Mouse (Mus musculus) brain, embryonic 18.5 days (tissue): Measurements from ENCODE around the gene Sorcs3.

ENCODE experiments used
- DNase-seq: peaks from one replicate; pipeline ENCODE4 v3.0.0-alpha.2; 2012; ENCODE audit warnings: low read depth, low spot score

Sorcs3 gene

GRCm38 (mm10) chr19:48205929-48206814 lies at the start of gene Sorcs3:
Gene Sorcs3 (plus strand): TSS chr19:48206025.
- DNase-seq = no peak

GRCm38 (mm10) chr19:48165341-48165740 lies 40.5 kb upstream of the Sorcs3 start:
- DNase-seq = no peak

- no peak for DNase-seq
Observed at GRCm38 (mm10) chr19:48167110-48167509, 38.7 kb upstream of the Sorcs3 start.

GRCm38 (mm10) chr19:48168284-48168683 lies 37.5 kb upstream of the Sorcs3 start:
- no peak for DNase-seq

- no peak for DNase-seq
Observed at GRCm38 (mm10) chr19:48174717-48175116, 31.1 kb upstream of the Sorcs3 start.

- peak; percentile 40 for DNase-seq
Observed at GRCm38 (mm10) chr19:48203928-48204470, 1.8 kb upstream of the Sorcs3 start.

GRCm38 (mm10) chr19:48204476-48204875 lies 1.3 kb upstream of the Sorcs3 start:
- DNase-seq = no peak

- DNase-seq = no peak
Observed at GRCm38 (mm10) chr19:48204892-48205761, 698 bp upstream of the Sorcs3 start.

GRCm38 (mm10) chr19:48206861-48207730 lies 1.3 kb downstream of the Sorcs3 start:
- DNase-seq = no peak

- DNase-seq = no peak
Observed at GRCm38 (mm10) chr19:48207731-48208370, 2.0 kb downstream of the Sorcs3 start.

GRCm38 (mm10) chr19:48215379-48215778 lies 9.6 kb downstream of the Sorcs3 start:
- DNase-seq = no peak

GRCm38 (mm10) chr19:48237786-48238372 lies 32.1 kb downstream of the Sorcs3 start:
- DNase-seq = no peak

- no peak for DNase-seq
Observed at GRCm38 (mm10) chr19:48238391-48238790, 32.6 kb downstream of the Sorcs3 start.

GRCm38 (mm10) chr19:48240960-48241359 lies 35.1 kb downstream of the Sorcs3 start:
- peak; percentile 40 for DNase-seq

GRCm38 (mm10) chr19:48244036-48244435 lies 38.2 kb downstream of the Sorcs3 start:
- no peak for DNase-seq

- no peak for DNase-seq
Observed at GRCm38 (mm10) chr19:48259223-48259622, 53.4 kb downstream of the Sorcs3 start.

- DNase-seq = no peak
Observed at GRCm38 (mm10) chr19:48260671-48261070, 54.8 kb downstream of the Sorcs3 start.

GRCm38 (mm10) chr19:48263750-48264149 lies 57.9 kb downstream of the Sorcs3 start:
- DNase-seq = no peak

- no peak for DNase-seq
Observed at GRCm38 (mm10) chr19:48280273-48280672, 74.4 kb downstream of the Sorcs3 start.

GRCm38 (mm10) chr19:48282250-48282649 lies 76.4 kb downstream of the Sorcs3 start:
- no peak for DNase-seq
